Mouse (Mus musculus) spleen, postnatal 10 days (tissue): ENCODE results near the gene Asic2.

Experiments
- DNase-seq, 2 experiments: peaks; one replicate each; pipeline ENCODE4 v3.0.0; 2021 to 2022; ENCODE audit warnings: low spot score in 2 of 2

Asic2 gene

DNA sequence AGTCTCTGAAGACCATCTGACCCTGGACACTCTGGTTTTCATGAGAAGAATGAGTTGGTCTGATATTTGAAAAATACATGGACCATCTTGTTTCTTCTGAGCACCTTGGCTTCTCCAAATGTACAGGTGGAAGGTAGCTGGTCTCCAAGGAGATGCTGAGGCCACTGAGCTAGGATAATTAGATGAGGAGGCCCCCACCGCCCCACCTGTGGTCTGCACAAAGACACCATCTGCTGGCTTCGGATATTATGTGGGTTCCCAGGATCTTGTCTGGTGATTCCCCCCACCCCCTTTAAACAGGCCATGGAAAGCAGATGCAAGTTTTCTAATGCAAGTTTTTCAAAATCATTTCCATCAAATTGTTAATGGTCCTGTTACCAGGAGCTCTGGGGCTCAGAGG lies 856.6 kb downstream of the Asic2 start:
- no peak for DNase-seq

DNA sequence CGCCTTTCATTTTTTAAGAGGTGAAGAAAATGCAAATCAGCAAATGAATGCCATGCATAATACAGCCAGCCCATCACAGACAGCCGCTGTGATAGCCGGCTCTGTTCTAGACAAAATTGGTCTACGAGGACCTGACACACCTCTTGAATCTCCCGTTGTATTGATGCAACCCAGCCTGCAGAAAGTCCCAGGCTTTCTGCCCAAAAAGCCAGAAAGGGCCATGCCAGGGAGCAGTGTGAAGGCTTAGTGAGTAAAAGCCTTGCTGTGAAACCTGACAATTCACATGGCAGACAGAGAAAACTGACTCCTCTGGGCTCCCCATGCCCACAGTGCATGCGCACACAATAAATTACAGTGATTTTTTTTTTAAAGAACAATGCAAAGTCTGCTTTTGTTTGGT lies 858.2 kb downstream of the Asic2 start:
- DNase-seq: no peak

DNA sequence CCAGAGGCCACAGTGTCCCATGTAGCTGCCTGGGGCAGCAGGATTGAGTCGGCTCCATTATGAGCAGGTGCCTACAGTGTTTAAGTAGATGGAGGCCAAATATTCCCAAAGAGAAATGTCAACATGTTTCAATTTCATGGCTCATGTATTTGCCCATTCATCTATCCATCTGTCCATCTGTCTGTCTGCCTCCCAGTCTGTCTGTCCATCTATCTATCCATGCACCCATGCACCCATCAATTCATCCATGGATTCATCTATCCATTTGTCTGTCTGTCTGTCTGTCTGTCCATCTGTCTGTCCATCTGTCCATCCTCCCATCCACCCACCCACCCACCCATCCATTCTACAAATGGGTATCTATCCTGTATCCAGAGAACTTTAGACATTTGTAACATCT lies 861.3 kb downstream of the Asic2 start:
- no peak for DNase-seq

DNA sequence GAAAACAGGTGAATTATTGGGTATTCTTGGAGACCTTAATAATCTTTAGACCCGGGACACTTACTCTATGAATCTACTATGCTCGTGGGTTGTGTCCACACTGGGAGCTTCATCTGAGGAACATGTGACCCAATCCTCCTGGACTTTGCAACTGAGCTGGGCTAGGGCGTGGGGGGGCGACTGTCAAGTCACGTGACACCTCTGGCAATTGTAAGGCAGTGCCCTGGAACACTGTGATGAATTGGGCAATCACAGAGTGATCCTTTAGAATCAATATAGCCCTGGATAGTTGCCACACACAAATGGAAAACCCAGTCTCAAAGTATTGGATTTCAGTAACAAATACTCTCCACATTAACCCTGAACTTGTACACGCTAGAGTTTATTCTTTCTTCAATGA lies 867.4 kb downstream of the Asic2 start:
- DNase-seq: no peak

DNA sequence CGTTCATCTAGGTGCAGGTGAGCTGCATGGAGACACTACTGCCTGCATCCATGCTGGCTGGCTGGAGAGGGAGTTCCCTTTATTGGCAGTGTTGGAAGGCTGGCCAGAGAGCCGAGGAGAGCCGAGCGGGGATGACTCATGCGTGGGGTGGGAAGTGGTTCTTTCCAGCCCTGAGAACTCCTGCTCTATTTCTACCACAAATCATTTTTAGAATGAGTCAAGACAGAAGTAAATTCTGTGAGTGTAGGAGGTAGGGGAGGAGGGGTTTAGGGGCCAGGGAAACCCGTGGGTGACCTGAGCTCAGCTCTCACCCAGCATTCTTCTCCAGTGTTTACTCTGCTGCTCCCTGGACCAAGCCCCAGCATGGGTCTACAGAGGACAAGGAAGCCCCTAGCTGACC lies 872.2 kb downstream of the Asic2 start:
- DNase-seq: no peak

DNA sequence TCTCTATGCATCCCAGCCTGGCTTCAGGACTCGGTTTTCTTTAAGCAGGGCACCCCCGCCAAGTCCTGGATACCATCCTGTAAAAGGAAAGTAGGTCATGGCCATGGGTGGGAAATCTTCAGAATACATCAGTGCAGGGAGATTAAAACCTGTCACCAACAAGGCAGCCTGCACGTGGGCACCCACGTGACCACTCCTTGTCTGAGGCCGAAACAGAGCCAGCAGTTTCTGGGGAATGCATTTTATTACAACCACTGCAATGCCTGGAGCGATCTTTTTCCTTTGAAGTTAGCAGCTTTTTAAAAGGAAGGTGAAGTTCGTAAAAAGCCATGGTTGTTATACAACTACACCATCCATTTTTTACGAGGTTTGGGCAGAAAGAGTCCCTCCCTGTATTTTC lies 873.7 kb downstream of the Asic2 start:
- DNase-seq: no peak

DNA sequence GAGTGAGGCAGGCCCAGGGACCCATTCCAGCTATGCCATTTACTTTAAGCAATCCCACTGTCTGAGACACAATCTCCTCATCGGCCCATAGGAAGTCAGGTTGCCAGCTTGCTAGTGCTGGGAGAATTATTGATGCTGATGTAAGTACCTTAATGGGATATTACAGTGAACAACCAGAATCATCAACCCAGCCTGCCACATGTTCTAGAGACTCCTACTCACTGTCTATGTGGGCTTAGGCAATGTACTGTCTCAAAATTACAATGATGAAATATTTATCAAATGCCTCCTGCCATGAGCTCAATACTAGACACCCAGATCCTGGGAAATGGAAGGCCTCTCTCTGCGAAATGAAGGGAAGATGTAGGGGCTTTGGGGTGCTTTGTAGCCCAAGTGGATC lies 876.1 kb downstream of the Asic2 start:
- no peak for DNase-seq

DNA sequence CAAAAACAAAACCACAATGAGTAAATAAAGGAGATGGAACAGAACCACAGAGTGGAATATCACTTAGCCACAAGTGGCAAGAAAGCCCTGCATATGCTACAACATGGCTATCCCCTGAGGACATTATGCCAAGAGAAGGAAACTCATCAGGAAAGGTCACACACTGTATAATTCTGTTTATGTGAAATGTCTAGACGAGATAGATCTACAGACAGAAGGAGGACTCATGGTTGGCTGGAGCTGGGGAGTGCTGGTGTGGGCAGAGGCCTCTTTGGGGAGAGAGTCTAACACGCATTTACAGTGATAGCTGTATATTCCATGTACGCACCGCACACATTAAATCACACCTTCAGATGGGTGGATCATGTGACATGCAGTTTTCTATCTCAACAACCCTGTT lies 884.4 kb downstream of the Asic2 start:
- DNase-seq: no peak

DNA sequence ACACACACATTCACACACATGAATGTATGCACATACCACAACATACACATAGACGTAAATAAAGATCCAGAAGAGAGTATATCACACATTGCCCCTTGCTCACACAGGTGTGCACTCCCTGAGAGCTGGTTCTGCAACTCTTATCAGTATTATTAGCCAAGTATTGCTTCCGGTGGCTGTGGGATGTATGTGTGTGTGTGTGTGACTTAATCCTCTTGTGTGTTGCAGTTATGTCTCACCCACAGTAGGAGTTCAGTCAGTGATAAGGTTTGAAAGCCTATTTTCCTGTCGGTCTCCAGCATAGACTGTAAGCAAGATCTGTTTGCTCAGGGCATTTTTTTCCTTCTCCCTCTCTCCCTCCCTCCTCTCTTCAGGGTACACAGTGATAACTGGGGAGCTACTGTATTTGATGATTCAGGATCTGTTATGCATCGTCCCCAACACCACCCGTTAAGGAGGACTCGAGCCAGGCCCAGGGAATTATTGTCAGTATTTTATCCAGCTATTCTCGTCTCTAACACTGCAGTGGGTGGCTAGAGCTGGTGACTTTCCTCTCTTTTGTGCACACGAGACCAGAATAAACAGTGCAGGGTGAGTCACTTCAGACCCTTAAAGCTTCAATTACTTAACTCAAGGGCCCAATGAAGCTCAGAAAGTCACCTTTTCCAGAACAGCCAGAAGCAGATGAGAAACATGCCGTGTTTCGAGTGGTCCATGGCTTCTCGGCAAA lies 888.0 kb downstream of the Asic2 start:
- no peak for DNase-seq

DNA sequence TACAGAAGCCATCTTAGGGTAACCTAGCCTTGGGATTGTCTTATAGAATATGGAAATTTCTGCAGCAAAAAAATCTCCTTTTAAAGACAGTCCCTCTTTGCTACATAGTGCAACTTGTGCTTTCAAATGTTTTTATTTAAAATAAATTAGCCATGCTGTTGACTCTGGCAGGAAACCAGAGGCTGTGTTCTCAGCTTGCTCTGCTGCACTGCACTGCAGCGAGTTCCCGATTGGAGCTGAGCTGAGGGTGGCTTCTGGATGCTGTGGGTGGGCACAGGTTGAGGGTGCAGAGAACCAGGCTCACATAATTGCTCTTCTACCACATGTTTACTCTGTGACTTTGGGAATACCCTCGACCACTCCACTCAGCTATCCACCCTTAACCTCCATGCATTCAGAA lies 889.0 kb downstream of the Asic2 start:
- DNase-seq: no peak

DNA sequence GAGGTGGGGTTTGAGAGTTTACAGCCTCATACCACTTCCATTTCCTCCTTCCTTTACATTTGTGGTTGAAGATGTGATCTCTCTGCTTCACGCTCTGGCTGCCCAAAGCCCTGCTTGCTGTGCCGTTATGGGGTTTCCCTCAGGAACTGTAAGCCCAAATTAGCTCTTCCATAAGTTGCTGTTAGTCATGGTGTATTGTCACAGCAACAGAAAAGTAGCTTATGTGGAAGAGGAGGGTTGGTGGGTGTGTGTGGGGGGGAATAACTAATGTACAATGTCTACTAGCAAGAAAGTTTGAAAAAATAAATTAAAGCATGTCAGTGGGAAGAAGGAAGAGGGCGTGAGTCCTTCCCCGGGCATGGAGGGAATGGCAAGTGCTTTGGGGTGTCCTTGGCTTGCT lies 896.4 kb downstream of the Asic2 start:
- DNase-seq: no peak

DNA sequence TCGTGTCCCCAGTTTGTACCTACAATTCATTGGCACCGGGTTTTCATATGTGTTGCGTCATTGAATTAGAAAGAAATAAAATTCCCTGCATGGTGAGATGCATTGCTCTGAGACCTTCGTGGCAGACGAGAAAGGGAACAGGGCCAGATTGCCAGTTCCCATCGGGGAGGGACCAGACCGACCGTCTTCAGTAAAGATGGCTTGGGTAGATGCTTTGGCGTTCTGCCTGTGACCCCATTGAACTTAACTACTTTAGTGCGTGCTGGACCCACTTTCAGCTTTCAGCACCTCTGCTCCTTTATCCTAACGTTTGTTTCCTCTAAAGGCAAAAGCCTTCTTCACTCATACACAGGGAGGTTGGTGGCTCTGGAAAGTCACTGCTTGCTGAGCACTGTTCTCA lies 902.9 kb downstream of the Asic2 start:
- DNase-seq: no peak

DNA sequence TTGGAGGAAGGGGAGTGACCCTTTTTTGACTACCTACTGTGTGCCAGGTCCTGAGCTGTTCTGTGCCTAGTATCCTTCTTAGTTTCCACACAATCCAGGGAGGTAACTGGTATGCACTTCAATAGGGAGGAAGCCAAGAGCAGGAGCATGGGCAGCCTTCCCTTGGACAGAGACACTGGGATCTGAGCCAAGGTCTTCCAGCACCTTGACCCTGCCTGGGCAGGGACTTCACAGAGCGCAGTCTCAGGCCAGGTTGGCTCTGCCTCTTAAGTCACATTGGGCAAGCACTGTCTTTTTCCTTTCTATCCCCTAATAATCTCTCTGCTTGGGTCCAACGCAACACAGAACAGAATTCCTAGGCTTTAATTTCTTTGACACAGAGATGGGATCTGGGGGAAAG lies 904.3 kb downstream of the Asic2 start:
- DNase-seq: no peak

DNA sequence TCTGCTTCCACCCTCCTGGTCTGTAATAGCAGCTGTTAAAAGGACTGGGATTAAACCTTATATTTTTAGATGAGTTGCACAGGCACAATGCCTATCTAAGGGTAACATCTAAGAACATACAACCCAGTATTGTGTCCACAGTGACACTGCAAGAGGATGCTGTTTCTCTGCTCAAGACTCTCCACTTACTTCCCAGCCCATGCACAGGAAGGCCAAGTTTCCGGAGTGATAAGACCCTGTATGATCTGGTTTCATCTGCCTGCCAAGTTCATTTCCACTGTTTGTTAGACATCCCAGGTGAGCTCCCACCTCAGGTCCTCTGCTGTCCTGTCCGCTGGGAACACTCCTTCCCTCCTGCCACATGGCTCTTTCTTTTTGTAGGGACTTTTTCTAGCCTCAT lies 908.2 kb downstream of the Asic2 start:
- no peak for DNase-seq

DNA sequence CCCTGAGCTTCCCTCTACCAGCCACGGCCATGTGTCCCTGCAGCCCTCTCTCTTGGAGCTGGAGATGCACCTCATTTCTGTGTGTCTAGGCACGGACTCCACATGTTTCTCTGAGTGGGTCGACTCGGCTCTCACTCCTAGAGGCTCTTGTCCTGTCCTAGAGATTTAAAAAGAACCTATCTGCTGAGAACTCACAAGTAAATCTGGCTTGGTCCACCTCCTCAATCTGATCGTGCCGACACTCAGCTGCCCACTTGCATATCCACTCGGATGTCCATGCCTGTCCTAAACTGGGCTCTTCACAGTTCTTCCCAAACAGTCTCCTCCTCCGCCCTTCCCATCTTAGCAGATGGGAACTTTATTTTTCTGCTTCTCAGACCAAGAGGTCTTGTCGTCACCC lies 908.7 kb downstream of the Asic2 start:
- DNase-seq: no peak

DNA sequence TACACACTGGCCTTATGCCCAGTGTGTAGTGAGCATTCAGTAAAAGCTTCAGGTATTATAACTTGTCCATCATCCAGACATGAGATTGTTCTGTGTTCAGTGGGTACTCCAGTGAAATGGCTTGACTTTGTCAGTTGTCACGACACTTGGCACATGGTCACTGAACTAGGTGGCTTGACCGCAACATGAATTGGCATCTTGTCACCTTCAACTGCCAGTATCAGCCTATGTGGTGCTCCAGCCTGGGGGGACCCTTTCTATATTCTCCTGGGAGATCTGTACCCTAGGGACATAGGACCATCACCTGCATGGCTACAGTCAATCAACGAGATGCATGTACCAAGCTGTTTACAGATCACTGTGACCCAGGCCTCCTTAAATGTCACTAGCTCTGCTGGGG lies 910.8 kb downstream of the Asic2 start:
- no peak for DNase-seq

DNA sequence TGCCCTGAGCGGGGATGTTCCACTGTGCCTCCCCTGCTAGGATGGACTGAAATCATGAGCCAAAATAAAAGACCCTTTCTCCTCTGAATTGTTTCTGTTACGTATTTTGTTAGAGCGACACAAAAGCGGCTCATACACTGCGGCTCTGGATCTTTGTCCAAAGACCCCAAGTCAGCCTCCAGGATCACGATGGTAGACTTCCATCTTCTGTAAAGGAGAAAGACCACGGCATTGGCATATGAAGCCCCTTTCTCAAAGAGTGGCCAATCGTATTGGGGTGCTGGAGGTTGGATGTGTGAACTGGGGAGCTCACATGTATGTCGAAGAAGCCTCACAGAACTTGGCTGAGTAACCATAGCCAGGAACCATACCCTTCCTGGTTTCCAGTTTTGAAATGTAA lies 911.5 kb downstream of the Asic2 start:
- DNase-seq: no peak

DNA sequence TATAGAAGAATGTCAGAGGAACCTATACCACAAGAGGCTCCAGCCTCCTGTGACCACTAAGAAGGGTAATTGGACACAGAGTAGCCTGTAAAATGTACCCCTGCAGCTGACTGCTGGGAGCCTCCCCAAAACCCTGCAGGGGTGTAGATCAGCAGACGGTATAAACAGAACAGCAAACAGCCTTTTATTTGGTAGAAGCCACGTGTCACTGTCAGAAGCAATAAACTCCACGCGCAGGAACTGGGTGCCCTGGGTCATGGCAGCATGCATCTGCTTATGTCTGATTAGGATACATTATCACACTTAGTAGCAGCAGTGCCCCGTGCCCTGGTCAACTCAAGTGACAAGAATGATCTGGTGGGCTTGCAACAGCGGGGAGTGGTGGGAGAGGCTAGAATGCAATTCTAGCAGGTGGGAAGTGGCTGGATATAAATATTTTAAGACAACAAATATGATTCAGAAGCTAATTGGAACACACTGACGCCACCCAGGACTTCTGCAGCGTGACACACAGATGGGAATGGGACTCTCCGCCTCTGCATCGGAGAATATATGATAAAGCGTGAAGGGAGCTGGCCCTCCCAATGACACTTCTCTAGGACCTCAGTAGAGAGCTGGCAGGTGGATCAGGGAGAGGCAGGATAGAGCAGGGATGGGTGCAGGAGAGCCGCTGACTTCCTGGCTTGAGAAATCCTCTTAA lies 912.7 kb downstream of the Asic2 start:
- DNase-seq: no peak

DNA sequence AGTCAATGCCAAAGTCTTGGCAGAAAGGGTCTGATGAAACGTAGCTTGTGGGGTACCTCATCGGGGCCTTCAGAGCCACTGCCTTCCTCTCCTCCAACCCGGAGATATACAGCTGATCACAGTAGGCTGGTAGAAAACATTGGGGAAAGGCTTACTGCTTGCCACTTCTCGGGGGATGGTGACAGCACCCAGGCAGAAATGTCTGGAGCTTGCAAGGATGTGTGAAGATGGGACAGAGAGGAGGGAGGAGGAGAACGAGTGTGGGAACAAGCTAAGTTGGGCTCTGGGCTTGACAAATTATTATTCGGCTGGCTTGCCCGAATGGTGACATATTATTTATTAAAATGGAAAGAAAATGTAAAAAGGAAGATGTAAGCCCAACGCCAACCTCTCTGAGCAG lies 914.4 kb downstream of the Asic2 start:
- DNase-seq: no peak

DNA sequence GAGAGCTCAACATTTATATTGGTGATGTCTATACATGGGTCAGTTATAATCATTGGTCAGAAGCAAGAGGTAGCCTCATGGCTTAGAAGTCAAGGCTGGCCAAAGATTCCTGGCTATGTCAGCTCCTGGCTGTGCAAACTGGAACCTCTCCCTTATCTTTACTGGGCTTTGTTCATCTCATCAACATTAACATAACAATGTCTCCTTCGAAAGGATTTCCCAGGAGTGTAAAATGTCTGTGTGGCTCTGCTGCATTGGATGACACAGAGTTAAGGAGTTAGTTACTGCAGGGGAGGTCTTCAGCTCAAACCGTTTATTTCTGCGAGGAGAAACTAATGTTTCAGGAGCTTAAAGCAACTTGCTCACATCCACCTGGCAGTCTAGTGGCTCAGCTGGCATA lies 926.6 kb downstream of the Asic2 start:
- DNase-seq: no peak

DNA sequence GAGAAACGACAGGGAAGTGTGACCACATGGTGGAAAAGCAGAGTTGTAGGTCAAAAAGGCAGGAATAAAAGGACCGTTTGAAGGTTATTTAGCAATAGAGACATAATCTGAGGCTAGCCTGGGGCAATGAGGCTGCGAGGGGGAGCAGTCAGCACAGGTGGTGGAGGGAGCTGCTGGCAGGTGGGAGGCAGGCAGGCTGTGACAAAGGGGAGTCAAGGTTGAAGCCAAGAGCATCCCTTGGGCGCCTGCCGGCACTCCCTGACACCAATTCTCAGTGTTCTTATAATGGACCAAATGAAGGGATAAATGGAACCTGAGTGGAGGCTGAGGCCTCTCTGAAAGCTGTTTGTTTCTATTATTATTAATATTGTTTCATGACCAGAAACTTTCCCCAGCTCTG lies 928.3 kb downstream of the Asic2 start:
- DNase-seq: no peak

DNA sequence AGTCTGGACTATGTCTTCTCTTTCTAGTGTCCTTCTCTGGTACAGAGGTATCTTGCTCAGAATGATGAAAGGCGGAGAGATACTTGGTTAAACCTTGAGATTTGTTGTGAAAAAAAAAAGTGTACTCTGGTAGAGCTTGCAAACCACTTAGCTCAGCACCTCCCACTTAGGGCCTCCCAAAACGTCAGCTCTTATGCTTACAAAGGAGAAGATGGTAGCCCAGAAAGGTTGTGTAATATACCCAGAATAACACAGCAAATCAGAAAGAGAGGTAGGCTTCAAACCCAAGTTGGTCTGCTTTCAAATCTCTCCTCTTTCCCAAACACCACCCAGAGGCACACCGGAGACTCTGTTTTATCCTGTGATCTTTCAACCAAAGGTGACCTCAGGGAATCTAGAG lies 936.1 kb downstream of the Asic2 start:
- DNase-seq: no peak

DNA sequence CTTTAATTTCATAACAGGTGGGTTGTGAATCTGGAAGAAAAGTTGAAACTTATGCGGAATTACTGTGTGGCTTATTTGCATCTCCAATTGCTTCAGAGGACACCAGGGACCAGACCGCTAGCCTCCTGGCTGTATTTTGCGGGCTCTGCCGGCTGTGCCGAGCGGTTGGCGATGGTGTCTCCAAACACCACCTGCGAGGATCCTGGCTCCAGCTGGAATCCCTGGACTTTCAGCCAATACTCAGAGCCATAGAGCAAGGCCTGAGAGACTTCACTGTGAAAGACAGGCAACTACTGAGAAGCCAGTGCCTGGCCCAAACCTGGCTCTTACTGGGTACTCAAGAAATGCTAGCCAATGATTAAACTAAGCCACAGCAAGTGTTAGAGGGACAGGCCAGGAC lies 953.5 kb downstream of the Asic2 start:
- DNase-seq: no peak

DNA sequence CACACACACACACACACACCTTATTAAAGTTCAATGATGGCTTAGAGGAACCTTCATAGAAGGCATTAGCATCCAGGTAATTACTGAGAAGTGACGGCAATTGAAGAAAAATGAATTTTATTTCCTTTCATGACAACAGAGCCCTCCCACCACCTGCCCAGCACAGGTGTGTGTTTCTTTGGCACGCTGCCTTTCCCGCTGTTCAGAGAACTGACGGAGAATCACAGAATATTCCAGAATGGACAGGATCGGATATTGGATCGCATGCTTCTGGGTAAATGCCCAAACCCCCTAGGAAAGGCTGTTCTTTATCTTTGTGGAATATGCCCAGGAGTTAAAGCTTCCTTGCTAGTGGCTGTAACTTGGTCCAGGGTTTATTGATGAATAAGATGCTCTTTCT lies 954.8 kb downstream of the Asic2 start:
- DNase-seq: no peak
